Mouse (Mus musculus): ENCODE measurements at regions not wholly inside any gene's neighbourhood (a gene's known extent, or its start where the extent isn't known, plus 50 kb on each side); places are given as distances from the start of the nearest gene placed in this dataset.

GRCm38 (mm10) chr12:64614877-64615276 is 140.4 kb upstream of the Fscb start:
- Histone ChIP-seq H3K36me3 (ENCODE audit: control insufficient read depth, insufficient read depth, low read length) (no peaks in the 10 kb centered on the region), H3K9me3 (ENCODE audit: control insufficient read depth, low read length) (no peaks in the 10 kb centered on the region), H3K9ac (ENCODE audit: low read length) (no peak overlapping the region), H3K4me2 (ENCODE audit: low read depth, low read length, severe bottlenecking) (no peak overlapping the region), H3K27ac (ENCODE audit: low read depth, low read length) (no peak overlapping the region), H3K4me3 (ENCODE audit: low read depth, low read length) (no peak overlapping the region), H3K4me1 (replicated peaks; ENCODE audit: control insufficient read depth, insufficient read depth, low read length) (no peaks in the 10 kb centered on the region), H3K27me3 (ENCODE audit: control insufficient read depth, insufficient read depth, low read length) (no peaks in the 10 kb centered on the region)
- DNase-seq (ENCODE audit: low spot score) (no peak), ATAC-seq (replicated peaks; ENCODE audit: low FRiP score) (no peak)
